Mouse (Mus musculus): ENCODE measurements around the gene Apopt1.

- TF ChIP-seq EP300 (IDR thresholded peaks at IDR 0.05; ENCODE audit: low read depth) (no peak), CTCF (IDR thresholded peaks at IDR 0.05; ENCODE audit: low read depth) (no peak)
Measured at GRCm38 (mm10) chr12:111666380-111666779, 46.7 kb upstream of the Apopt1 start.
